Mouse (Mus musculus) kidney, postnatal 36 days (tissue): ENCODE results near the gene Ppp1r1b.

ENCODE experiments used
- DNase-seq, 2 experiments: peaks; one replicate each; pipeline ENCODE4 v3.0.0; 2021 to 2022; ENCODE audit warnings: mixed read lengths in 2 of 2

The Ppp1r1b gene

DNA sequence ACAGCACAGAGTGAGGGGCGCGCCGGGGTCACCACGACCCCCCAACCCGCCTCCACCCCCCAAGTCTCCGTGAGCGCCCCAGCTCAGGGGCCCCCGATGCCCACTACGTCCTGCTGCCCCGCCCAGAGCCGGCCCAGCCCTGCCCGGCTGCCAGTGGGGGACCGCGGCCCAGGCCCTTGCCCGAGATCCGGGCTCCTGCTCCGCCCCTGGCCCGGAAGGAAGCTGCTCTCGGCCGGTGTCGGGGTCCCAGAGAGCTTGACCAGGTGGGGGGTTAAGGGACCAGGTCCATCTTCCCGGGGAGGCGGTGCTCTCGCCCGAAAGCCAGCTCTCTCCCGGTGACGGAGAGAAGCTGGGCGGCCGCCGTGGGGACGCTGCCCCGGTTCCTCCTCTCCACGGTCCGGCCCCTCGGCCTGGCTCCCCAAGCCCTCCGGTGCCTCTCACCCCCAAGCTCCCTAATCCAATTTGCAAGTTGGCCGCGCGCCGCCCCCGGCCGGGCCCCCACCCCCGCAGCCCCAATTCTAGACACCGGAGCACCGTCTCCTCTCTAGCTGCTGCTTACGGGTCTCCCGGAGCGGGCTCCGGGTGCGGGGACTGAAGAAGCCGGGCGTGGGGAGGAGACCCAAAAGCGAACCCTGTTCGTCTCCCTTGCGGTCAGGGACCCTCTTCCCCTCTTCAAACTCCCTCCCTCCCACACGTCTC is 19.7 kb upstream of the Ppp1r1b start:
- DNase-seq, result no peak

DNA sequence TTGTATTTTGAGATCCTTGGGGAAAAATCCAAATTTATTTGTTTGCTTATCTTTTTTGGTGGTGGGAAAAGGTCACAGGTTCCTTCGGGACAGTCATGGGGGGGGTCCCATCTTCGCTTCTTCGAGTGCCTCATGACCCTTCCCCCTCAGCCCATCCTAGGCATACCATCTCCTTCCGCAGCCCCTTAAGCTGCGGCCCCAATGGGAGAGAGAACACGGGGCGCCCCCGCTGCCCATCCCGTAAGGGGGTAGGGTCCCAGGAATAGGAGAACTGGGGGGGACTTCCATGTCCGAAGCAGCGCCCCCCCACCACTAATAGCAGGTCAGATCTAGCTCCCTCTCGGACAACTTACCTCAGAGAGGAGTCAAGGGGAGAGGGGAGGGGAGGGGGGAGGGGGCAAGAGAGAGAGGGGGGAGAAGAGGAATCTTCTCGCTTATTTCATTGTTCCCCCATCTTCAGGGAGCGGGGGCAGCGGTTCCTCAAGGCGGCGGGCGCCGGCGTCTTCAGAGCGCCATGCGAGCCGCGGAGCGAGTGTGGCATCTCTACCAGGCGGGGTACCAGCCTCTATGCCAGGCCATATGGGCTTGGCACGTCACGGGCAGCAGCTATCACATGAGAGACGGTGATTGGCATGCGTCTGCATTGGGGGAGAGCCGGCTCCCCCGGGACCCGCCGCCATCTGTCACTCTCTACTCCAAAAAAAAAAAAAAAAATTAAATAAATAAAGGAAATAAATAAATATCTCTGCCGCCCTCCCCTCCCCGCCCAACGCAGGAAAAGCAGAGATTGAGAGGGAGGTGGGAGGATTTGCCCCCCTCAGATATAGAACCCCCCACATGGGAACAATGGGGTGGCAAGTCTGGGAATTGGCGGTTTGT is 18.9 kb upstream of the Ppp1r1b start, which contains the start of gene Neurod2:
Neurod2 (minus strand) TSS at position 568 of the 879 bp plus-strand sequence.
- DNase-seq, result no peak

- DNase-seq, result no peak
These were observed 18.1 kb upstream of the Ppp1r1b start for GRCm38 (mm10) chr11:98329960-98330744.

- DNase-seq, result no peak
These were observed 17.4 kb upstream of the Ppp1r1b start for GRCm38 (mm10) chr11:98330745-98331204.

- DNase-seq, result no peak
These were observed 16.8 kb upstream of the Ppp1r1b start for GRCm38 (mm10) chr11:98331401-98331800.

DNA sequence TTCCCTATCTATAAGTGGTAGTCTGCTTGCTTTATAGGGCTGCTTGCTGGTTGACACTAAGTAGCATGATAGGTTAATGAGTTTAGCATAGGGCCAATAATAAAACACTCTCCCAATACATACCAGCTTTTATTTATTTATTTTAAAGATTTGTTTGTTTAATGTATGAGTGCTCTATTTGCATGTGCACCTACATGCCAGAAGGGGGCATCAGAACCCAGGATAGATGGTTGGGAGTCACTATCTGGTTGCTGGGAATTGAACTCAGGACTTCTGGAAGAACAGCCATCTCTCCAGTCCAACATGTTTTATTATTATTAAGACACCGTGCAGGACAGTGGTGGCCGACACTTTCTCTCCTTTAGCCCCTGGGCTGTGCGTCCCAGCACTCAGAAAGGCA is 16.0 kb upstream of the Ppp1r1b start:
- DNase-seq, result no peak

- DNase-seq, result no peak
These were observed 15.4 kb upstream of the Ppp1r1b start for GRCm38 (mm10) chr11:98332841-98333240.

GRCm38 (mm10) chr11:98333263-98333696 is 14.9 kb upstream of the Ppp1r1b start:
- DNase-seq, result no peak

GRCm38 (mm10) chr11:98333981-98334741 is 14.0 kb upstream of the Ppp1r1b start:
- no peak for DNase-seq

DNA sequence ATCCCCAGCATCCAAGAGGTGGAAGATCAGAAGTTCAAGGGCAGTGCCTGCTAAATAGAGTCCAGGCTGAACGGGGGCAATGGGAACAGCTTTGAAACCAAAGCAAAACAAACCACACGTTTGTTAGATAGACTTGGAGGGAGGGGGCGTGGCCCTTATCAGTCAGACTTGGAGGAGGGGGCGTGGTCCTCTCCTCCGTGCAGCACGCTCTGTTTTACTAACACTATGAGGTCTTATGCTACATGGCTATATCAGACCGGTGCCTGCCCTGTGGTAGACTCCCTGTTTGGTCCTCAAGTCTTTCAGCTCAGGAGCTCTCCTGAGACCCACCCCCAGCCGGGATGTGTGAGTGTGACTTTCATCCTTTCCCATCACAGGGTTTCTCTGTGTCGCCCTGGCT is 13.0 kb upstream of the Ppp1r1b start:
- DNase-seq, result no peak

GRCm38 (mm10) chr11:98336245-98337107 is 11.7 kb upstream of the Ppp1r1b start:
- peak in 1 of 2 experiments; percentile 69 for DNase-seq

DNA sequence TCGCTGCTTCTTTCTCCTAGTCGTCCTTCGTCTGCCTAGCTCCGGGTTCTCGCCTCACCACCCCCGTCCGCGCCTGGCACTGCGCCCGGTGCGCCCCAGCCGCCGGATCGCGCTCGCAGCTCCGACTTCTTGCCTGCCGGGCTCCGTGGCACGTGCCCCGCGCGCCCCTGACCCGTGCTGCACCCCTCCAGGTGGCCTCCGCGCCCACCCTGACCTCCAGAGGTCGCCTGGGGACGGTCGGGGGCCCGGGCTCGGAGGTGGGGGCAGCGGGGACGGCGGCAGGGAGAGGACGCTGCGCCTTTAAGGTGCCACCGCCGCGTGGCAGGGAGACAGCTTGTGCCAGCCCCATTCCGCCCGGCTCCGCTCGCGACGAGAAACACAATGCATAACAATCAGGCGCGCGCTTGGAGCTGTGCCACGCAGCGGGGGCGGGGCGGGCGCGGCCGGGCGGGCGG is 9.7 kb upstream of the Ppp1r1b start:
- peak; percentile 62 to 77 for DNase-seq

GRCm38 (mm10) chr11:98339071-98339501 is 9.1 kb upstream of the Ppp1r1b start:
- peak; percentile 39 to 54 for DNase-seq

- no peak for DNase-seq
These were observed 8.4 kb upstream of the Ppp1r1b start for GRCm38 (mm10) chr11:98339679-98340287.

DNA sequence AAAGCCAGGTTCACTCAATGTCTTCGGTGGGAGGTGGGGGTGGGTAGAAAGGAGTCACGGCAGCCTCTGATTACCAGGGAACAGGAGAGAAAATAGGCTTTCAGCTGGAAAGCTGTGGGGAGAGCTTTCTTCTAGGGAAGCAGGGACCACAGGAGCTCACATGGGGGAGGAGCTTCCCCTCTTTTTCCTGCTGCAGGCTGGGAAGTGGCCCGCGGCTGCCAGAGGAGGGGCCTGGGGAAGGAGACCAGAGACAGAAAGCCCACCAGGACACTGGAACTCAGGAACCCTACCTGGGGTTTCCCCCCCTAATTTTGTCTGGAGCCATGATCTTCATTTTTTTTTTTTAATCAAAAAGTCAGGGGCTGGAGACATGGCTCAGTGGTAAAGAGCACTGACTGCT is 7.6 kb upstream of the Ppp1r1b start:
- no peak for DNase-seq

GRCm38 (mm10) chr11:98341174-98341573 is 7.0 kb upstream of the Ppp1r1b start:
- DNase-seq, result no peak

DNA sequence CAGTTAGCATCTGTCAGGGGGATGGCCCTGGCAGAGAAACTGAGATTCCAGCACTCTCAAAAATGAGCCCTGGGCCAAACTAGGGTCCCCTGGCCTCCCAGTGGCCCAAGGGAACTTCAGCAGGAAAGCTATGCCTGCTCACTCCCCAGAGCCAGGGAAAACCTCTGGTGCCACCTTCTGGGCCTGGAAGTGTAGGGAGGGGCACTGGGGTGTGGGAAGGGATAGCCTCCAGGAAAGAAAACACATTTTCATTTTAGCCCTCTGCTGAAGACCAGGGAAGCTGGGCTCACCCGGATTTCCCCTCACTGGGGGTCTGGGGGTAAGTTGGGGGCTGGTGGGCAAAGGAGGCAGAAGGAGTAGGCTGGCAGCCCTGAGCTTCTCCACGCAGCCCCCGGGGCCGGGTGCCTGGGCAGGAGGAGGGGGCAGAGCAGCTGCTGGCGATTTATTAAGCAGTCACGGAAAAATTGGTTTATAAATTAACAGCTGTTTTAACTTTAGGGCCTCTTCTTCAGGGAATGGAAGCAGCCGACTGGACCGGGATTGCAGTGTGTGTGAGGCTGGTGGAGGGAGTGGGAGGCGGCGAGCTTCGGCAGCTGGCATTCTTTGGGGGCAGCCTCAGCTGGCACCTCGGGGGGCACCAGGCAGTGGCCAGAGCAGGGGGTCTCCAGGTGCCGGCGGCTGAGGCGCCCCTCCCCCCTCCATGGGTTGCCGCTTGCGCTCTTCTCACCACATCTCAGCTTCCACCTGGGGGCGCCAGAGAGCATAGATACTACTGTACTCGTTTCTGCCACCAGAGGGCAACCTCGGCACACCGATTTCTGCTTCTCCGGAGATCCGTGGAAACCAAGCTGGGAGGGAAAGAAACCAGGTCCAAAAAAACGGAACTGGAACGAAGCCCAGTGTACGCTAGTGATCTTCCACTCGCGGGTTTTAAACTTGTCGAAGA is 5.9 kb upstream of the Ppp1r1b start:
- DNase-seq, result peak; percentile 90 to 97

- DNase-seq, result peak; percentile 84 to 93
These were observed 3.0 kb upstream of the Ppp1r1b start for GRCm38 (mm10) chr11:98345253-98345652.

- peak in 1 of 2 experiments; percentile 26 for DNase-seq
These were observed 2.0 kb upstream of the Ppp1r1b start for GRCm38 (mm10) chr11:98346168-98346567.
